Mouse (Mus musculus) 3T3-L1 (cell line): ENCODE measurements around the gene Tbc1d20.
"Not testable (repeated sequence)": the region's sequence is repeated elsewhere in the genome, so short reads cannot be mapped to it uniquely, and the experiment has no call there.

Experiments
- DNase-seq: peaks from one replicate; pipeline ENCODE4 v3.0.0-alpha.2; 2015; ENCODE audit warnings: low read depth, low spot score

Tbc1d20 gene

GRCm38 (mm10) chr2:152293727-152294475 is at the start of gene Tbc1d20:
Gene Tbc1d20 (plus strand): TSS chr2:152293828.
- peak; percentile 89 for DNase-seq

- DNase-seq: no peak
Observed at GRCm38 (mm10) chr2:152247213-152247612, 46.4 kb upstream of the Tbc1d20 start.

- DNase-seq: no peak
Observed at GRCm38 (mm10) chr2:152250511-152250910, 43.1 kb upstream of the Tbc1d20 start.

- no peak for DNase-seq
Observed at GRCm38 (mm10) chr2:152259739-152260138, 33.9 kb upstream of the Tbc1d20 start.

GRCm38 (mm10) chr2:152273639-152274038 is 20.0 kb upstream of the Tbc1d20 start:
- peak; percentile 49 for DNase-seq

GRCm38 (mm10) chr2:152281407-152281806 is 12.2 kb upstream of the Tbc1d20 start:
- DNase-seq: no peak

GRCm38 (mm10) chr2:152287560-152287959 is 6.1 kb upstream of the Tbc1d20 start:
- no peak for DNase-seq

GRCm38 (mm10) chr2:152288046-152288445 is 5.6 kb upstream of the Tbc1d20 start:
- DNase-seq: no peak

- DNase-seq: not testable (repeated sequence)
Observed at GRCm38 (mm10) chr2:152289623-152290022, 4.0 kb upstream of the Tbc1d20 start.

- no peak for DNase-seq
Observed at GRCm38 (mm10) chr2:152292475-152292874, 1.2 kb upstream of the Tbc1d20 start.

- DNase-seq: no peak
Observed at GRCm38 (mm10) chr2:152293179-152293726, 375 bp upstream of the Tbc1d20 start.

- no peak for DNase-seq
Observed at GRCm38 (mm10) chr2:152294541-152294940, 913 bp downstream of the Tbc1d20 start.

- DNase-seq: no peak
Observed at GRCm38 (mm10) chr2:152302862-152303261, 9.2 kb downstream of the Tbc1d20 start.

GRCm38 (mm10) chr2:152303781-152304180 is 10.2 kb downstream of the Tbc1d20 start:
- DNase-seq: no peak

GRCm38 (mm10) chr2:152305480-152305879 is 11.9 kb downstream of the Tbc1d20 start:
- no peak for DNase-seq

- DNase-seq: no peak
Observed at GRCm38 (mm10) chr2:152307186-152307585, 13.6 kb downstream of the Tbc1d20 start.

GRCm38 (mm10) chr2:152312996-152313395 is 19.4 kb downstream of the Tbc1d20 start:
- DNase-seq: no peak

- no peak for DNase-seq
Observed at GRCm38 (mm10) chr2:152313926-152314325, 20.3 kb downstream of the Tbc1d20 start.

- DNase-seq: no peak
Observed at GRCm38 (mm10) chr2:152317054-152317453, 23.4 kb downstream of the Tbc1d20 start.

- DNase-seq: no peak
Observed at GRCm38 (mm10) chr2:152321558-152321957, 27.9 kb downstream of the Tbc1d20 start.

- DNase-seq: no peak
Observed at GRCm38 (mm10) chr2:152322198-152322597, 28.6 kb downstream of the Tbc1d20 start.

- DNase-seq: no peak
Observed at GRCm38 (mm10) chr2:152323971-152324370, 30.3 kb downstream of the Tbc1d20 start.

- no peak for DNase-seq
Observed at GRCm38 (mm10) chr2:152324842-152325241, 31.2 kb downstream of the Tbc1d20 start.
